Mouse (Mus musculus): ENCODE results near the gene Lrrfip2.

- TF ChIP-seq GATA1 (IDR thresholded peaks at IDR 0.05; ENCODE audit: borderline replicate concordance, low read length) (no peak), FLI1 (IDR thresholded peaks at IDR 0.05; ENCODE audit: low read length) (no peak)
Measured at GRCm38 (mm10) chr9:111161213-111161612, 43.8 kb downstream of the Lrrfip2 start.
